Mouse (Mus musculus) heart, embryonic 13.5 days (tissue): ENCODE data around the gene Sf3b1. TPM values are rescaled to one million over a fixed set of nuclear protein-coding genes. Genes with fewer than 3 reads are reported as not detected.
"Not testable (repeated sequence)": the region's sequence is repeated elsewhere in the genome, so short reads cannot be mapped to it uniquely, and the experiment has no call there.

ENCODE experiments used
- ATAC-seq: fragments of 200-750 bp; cut with Nextera tagmentation; 2 replicates; pipeline ENCODE4 v1.8.0; 2017; ENCODE audit warnings: moderate TSS enrichment; ENCODE audit not compliant: insufficient number of reproducible peaks, low FRiP score, low TSS enrichment; ENCODE audit errors: extremely low read depth
- H3K27ac ChIP-seq: fragments of 300-500 bp; sonication (generic); replicated peaks from 2 replicates; pipeline ENCODE4 v1.5.1; 2015; ENCODE audit warnings: moderate library complexity, mild to moderate bottlenecking, inconsistent platforms
- H3K27me3 ChIP-seq: fragments of 300-500 bp; sonication (generic); replicated peaks from 2 replicates; pipeline ENCODE4 v1.6.1; 2015; ENCODE audit warnings: mild to moderate bottlenecking, inconsistent platforms
- H3K36me3 ChIP-seq: fragments of 300-500 bp; sonication (generic); 2 replicates; pipeline ENCODE4 v1.6.1; 2015; ENCODE audit warnings: mild to moderate bottlenecking, inconsistent platforms
- H3K4me1 ChIP-seq: fragments of 300-500 bp; sonication (generic); 2 replicates; pipeline ENCODE4 v1.6.1; 2015; ENCODE audit warnings: inconsistent platforms
- H3K4me2 ChIP-seq: fragments of 300-500 bp; sonication (generic); 2 replicates; pipeline ENCODE4 v1.6.1; 2015; ENCODE audit warnings: inconsistent platforms, mild to moderate bottlenecking, moderate library complexity
- H3K4me3 ChIP-seq: fragments of 300-500 bp; sonication (generic); 2 replicates; pipeline ENCODE4 v1.5.1; 2015; ENCODE audit warnings: moderate library complexity, mild to moderate bottlenecking, inconsistent platforms
- H3K9ac ChIP-seq: fragments of 300-500 bp; sonication (generic); 2 replicates; pipeline ENCODE4 v1.6.1; 2015; ENCODE audit warnings: inconsistent platforms, mild to moderate bottlenecking, moderate library complexity
- H3K9me3 ChIP-seq: fragments of 300-500 bp; sonication (generic); 2 replicates; pipeline ENCODE4 v1.6.1; 2016; ENCODE audit warnings: inconsistent platforms
- WGBS: fragments of 180-500 bp; shearing (Covaris S2); methylation state at CpG from one replicate; pipeline ENCODE4 v1.1.7; 2015; ENCODE audit warnings: mixed read lengths; 5-methylcytosine and 5-hydroxymethylcytosine counted together
- polyA plus RNA-seq: library from polyadenylated mRNA; unstranded; fragments of >200 nt; fragmentation: Nextera tagmentation; extraction: Ambion mirVana; gene quantifications from 2 replicates; pipeline ENCODE4 v1.2.1, GENCODE M21; 2015

The Sf3b1 gene
- polyA plus RNA-seq, 1 experiment from 2014 or later = 172 TPM

- no peak for ATAC-seq
Observed at GRCm38 (mm10) chr1:55027966-55028365, 685 bp upstream of the Sf3b1 start.

DNA sequence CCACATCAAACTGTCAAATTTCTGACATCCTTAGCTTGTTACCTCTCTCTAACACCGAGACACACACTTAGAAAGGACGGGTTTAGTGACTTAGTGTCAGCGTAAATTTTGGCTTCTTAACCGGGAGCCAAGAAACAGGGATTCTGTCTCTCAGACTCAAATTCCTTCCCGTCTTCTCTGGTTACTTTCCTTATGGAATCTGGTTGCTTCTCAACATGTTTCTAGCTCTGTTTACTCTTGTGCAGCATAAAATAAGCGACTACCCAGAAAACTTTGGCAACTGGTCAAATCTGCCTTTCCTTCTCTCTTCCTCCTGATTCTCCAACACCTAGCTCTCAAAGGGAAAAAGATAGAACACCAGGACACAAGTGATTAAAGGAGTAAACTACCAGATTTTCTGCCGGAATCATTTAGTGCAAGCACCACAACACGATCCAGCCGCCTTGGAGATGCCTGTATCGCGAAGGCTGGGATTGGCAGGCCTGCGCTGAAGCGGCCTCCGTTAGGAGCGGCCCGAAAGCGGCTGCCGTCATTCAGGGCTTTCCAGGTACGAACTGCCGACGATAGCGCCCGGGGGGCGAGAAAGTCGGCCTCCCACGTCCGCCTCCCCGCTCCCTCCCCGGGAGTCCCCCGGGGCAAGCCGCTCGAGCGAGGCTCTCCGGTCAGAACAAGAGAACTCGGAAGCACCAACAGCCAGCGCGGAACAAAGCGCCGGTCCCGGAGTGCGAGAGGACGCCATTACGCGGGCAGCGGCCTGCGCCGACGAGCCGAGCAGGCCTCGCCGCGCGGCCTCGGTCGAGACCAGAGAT is 633 bp downstream of the Sf3b1 start:
- H3K27ac ChIP-seq = peak overlapping the region; percentile 92

More at GRCm38 (mm10) chr1:55027966-55028365, 685 bp upstream of the Sf3b1 start:
- peaks cover 5% of the 10 kb centered on the region for H3K36me3 ChIP-seq
- H3K4me3 ChIP-seq = peak overlapping the region; percentile 92
- peaks cover 23% of the 10 kb centered on the region for H3K4me1 ChIP-seq
- WGBS = 87% methylated on average over 1 of the region's 1 CpGs
- H3K9me3 ChIP-seq = no peaks in the 10 kb centered on the region
- H3K27ac ChIP-seq = no peak overlapping the region; the same call in 1 of the 2 replicates
- H3K4me2 ChIP-seq = peak overlapping the region; percentile 91
- H3K27me3 ChIP-seq = no peaks in the 10 kb centered on the region
- no peak overlapping the region; the same call in 1 of the 2 replicates for H3K9ac ChIP-seq

DNA sequence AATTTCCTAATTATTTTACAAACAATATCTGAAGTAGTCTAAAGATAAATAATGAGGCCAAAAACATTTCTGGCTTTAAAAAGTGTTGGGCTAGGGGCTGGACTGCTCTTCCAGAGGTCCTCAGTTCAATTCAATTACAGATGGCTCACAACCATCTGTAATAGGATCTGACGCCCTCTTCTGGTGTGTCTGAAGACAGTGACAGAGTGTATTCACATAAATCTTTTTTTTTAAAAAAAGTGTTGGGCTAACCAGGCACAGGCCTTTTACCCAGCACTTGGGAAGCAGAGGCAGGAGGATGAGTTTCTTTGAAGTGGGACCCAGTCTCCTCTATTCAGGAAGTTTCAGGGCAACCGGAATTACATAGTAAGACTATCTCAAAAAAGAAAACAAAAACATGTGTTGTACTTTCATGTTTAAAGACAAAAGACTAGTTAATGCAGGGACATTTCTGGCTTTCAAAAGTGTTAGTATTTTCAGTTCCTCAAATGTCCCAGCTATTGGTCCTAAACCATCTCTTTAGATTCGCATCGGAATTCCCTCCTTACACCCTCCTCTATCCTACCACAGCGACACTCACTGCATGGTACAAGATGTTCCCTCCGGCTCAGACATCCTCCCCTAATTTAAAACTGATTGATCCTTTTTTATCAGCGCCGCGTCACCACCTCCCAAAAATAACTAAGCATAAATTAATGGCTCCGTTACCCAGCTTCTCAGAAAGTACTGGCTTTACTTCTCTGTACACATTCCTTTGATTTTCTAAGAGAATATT is 1.4 kb downstream of the Sf3b1 start:
- WGBS = 11% methylated on average over 10 of the region's 10 CpGs
- peak overlapping the region; percentile 92 for H3K27ac ChIP-seq
- peak overlapping the region; percentile 92 for H3K4me3 ChIP-seq
- peaks cover 8% of the 10 kb centered on the region for H3K36me3 ChIP-seq
- peak overlapping the region; percentile 91 for H3K4me2 ChIP-seq
- H3K9me3 ChIP-seq = no peaks in the 10 kb centered on the region
- H3K4me1 ChIP-seq = peaks cover 23% of the 10 kb centered on the region
- H3K27me3 ChIP-seq = no peaks in the 10 kb centered on the region
- peak overlapping the region; percentile 93 for H3K9ac ChIP-seq
- ATAC-seq = no peak

More for the DNA sequence above, 633 bp downstream of the Sf3b1 start:
- ATAC-seq = peak; percentile 12; the same call in 1 of the 2 replicates
- peak overlapping the region; percentile 92 for H3K4me3 ChIP-seq
- peaks cover 23% of the 10 kb centered on the region for H3K4me1 ChIP-seq
- peaks cover 8% of the 10 kb centered on the region for H3K36me3 ChIP-seq
- no peaks in the 10 kb centered on the region for H3K9me3 ChIP-seq
- H3K27me3 ChIP-seq = no peaks in the 10 kb centered on the region
- H3K4me2 ChIP-seq = peak overlapping the region; percentile 91
- WGBS = under 1% methylated on average over 55 of the region's 55 CpGs
- H3K9ac ChIP-seq = peak overlapping the region; percentile 93

GRCm38 (mm10) chr1:55021907-55022306 is 5.4 kb downstream of the Sf3b1 start:
- no peak overlapping the region for H3K27ac ChIP-seq
- no peak for ATAC-seq
- H3K36me3 ChIP-seq = peaks cover 31% of the 10 kb centered on the region
- H3K27me3 ChIP-seq = no peaks in the 10 kb centered on the region
- no peak overlapping the region for H3K4me2 ChIP-seq
- H3K4me3 ChIP-seq = no peak overlapping the region
- H3K4me1 ChIP-seq = peaks cover 35% of the 10 kb centered on the region
- H3K9me3 ChIP-seq = no peaks in the 10 kb centered on the region
- no peak overlapping the region for H3K9ac ChIP-seq

- Histone ChIP-seq H3K9me3 (no peaks in the 10 kb centered on the region), H3K27me3 (no peaks in the 10 kb centered on the region), H3K4me3 (no peak overlapping the region), H3K4me2 (no peak overlapping the region), H3K36me3 (peaks cover 87% of the 10 kb centered on the region), H3K4me1 (no peaks in the 10 kb centered on the region), H3K9ac (no peak overlapping the region), H3K27ac (no peak overlapping the region)
- no peak for ATAC-seq
- WGBS = 57% methylated on average over 3 of the region's 3 CpGs
Observed at GRCm38 (mm10) chr1:55012513-55012912, 14.8 kb downstream of the Sf3b1 start.

DNA sequence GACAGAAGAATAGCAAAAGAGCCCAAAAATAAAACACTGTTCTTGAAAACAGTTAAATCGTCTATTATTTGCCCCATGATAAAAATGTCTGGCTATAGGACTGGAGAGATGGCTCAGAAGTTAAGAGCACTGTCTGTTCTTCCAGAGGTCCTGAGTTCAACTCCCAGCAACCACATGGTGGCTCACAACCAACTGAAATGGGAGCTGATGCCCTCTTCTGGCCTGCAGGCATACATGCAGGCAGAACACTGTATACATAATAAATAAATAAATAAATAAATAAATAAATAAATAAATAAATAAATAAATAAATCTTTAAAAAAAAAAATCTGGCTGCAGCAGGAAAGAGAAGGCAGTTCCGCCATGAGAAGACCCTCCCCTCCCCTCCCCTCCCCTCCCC is 19.0 kb downstream of the Sf3b1 start:
- not testable (repeated sequence) for H3K4me1 ChIP-seq, ATAC-seq, H3K27ac ChIP-seq, H3K9ac ChIP-seq, H3K4me3 ChIP-seq, H3K4me2 ChIP-seq, H3K9me3 ChIP-seq, H3K27me3 ChIP-seq
- WGBS = 88% methylated on average over 2 of the region's 2 CpGs
- H3K36me3 ChIP-seq = peaks cover 87% of the 10 kb centered on the region

GRCm38 (mm10) chr1:54993581-54993980 is 33.7 kb downstream of the Sf3b1 start:
- 85% methylated on average over 5 of the region's 5 CpGs for WGBS

GRCm38 (mm10) chr1:54986248-54986647 is 41.0 kb downstream of the Sf3b1 start:
- peaks cover 62% of the 10 kb centered on the region for H3K36me3 ChIP-seq
- H3K4me1 ChIP-seq = no peaks in the 10 kb centered on the region; the same call in 1 of the 2 replicates
- no peak overlapping the region for H3K27ac ChIP-seq
- no peaks in the 10 kb centered on the region for H3K27me3 ChIP-seq
- WGBS = 95% methylated on average over 5 of the region's 5 CpGs
- H3K4me3 ChIP-seq = no peak overlapping the region
- no peak overlapping the region for H3K9ac ChIP-seq
- no peak for ATAC-seq
- no peak overlapping the region for H3K4me2 ChIP-seq
- H3K9me3 ChIP-seq = no peaks in the 10 kb centered on the region

More at GRCm38 (mm10) chr1:54993581-54993980, 33.7 kb downstream of the Sf3b1 start:
- Histone ChIP-seq H3K27me3 (no peaks in the 10 kb centered on the region), H3K36me3 (peaks cover 90% of the 10 kb centered on the region), H3K27ac (no peak overlapping the region), H3K4me2 (no peak overlapping the region), H3K9ac (no peak overlapping the region), H3K9me3 (no peaks in the 10 kb centered on the region), H3K4me3 (no peak overlapping the region), H3K4me1 (no peaks in the 10 kb centered on the region)
- ATAC-seq = no peak

DNA sequence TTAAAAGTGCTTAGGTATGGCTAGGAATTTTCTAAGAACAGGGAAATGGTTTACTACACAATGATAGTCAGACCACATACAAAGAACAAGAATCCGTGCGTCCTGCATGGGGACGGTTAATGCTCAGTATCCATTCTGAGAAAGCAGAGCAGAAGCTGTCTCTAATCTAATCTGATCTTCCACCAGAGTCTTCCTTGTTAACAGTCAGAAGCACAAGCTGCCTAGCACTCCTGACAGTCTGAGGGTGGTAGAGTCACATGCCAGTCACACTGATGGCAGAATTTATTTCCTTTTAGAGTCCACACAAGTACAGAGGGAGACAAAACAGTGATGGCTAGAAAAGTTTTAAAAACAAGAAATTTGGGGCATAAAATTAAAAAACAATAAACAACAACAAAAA is 41.5 kb downstream of the Sf3b1 start:
- Histone ChIP-seq H3K4me2 (no peak overlapping the region), H3K9me3 (no peaks in the 10 kb centered on the region), H3K9ac (no peak overlapping the region), H3K36me3 (peaks cover 58% of the 10 kb centered on the region), H3K27me3 (no peaks in the 10 kb centered on the region), H3K27ac (no peak overlapping the region), H3K4me1 (no peaks in the 10 kb centered on the region; the same call in 1 of the 2 replicates), H3K4me3 (no peak overlapping the region)
- no peak for ATAC-seq
- 75% methylated on average over 3 of the region's 3 CpGs for WGBS

- ATAC-seq = no peak
- peaks cover 42% of the 10 kb centered on the region for H3K36me3 ChIP-seq
Observed at GRCm38 (mm10) chr1:54984154-54984553, 43.1 kb downstream of the Sf3b1 start.

GRCm38 (mm10) chr1:54983339-54983738 is 43.9 kb downstream of the Sf3b1 start:
- no peak overlapping the region for H3K9ac ChIP-seq
- no peaks in the 10 kb centered on the region; the same call in 1 of the 2 replicates for H3K4me1 ChIP-seq
- H3K4me3 ChIP-seq = no peak overlapping the region
- H3K27ac ChIP-seq = no peak overlapping the region
- WGBS = 63% methylated on average over 3 of the region's 3 CpGs
- H3K4me2 ChIP-seq = no peak overlapping the region
- no peak for ATAC-seq
- H3K27me3 ChIP-seq = no peaks in the 10 kb centered on the region
- no peaks in the 10 kb centered on the region for H3K9me3 ChIP-seq
- H3K36me3 ChIP-seq = peaks cover 39% of the 10 kb centered on the region

More at GRCm38 (mm10) chr1:54984154-54984553, 43.1 kb downstream of the Sf3b1 start:
- 87% methylated on average over 7 of the region's 7 CpGs for WGBS
- H3K27me3 ChIP-seq = no peaks in the 10 kb centered on the region
- H3K4me1 ChIP-seq = no peaks in the 10 kb centered on the region; the same call in 1 of the 2 replicates
- no peak overlapping the region for H3K4me2 ChIP-seq
- H3K9me3 ChIP-seq = no peaks in the 10 kb centered on the region
- no peak overlapping the region for H3K27ac ChIP-seq
- H3K4me3 ChIP-seq = no peak overlapping the region
- H3K9ac ChIP-seq = no peak overlapping the region
